19 mouse cellular contexts compared by ENCODE assay signal in genomic region chr10:23202591-23202990, GRCm38 (mm10).
DNase-seq lines count a peak whose midpoint lies in the region; ATAC-seq lines count a peak whose summit lies in the region.
"Had no signal": no experiment of that assay in that cellular context is flagged by ENCODE, and none has a peak within 500 bp of the region (broad histone marks: within the 10 kb centered on the region; RNA-seq: fewer than 3 reads in every experiment).

No protein-coding gene starts in this region.

- DNase-seq in Muller cell, postnatal 12 days (ENCODE audit: inconsistent ontology term) = peak; percentile 62
- peak; percentile 12 for DNase-seq in adipocyte (ENCODE audit: low spot score)
- peak; percentile 12 for DNase-seq in fibroblast of lung, adult 2 months (ENCODE audit: low read depth)
- DNase-seq in adrenal gland, postnatal 14 days = no peak
- DNase-seq in frontal cortex, adult 2 months (ENCODE audit: extremely low spot score in 1 of 2, low spot score in 1 of 2) = no peak
- DNase-seq in lung, postnatal 10 days = no peak
- DNase-seq: adrenal gland, adult 2 months; adrenal gland, postnatal 10 days; adrenal gland, postnatal 36 days; B cell, adult 2 months; cerebellum, adult 11-12 months; cerebellum, adult 2 months; cerebellum, adult 9-10 months; cerebellum, postnatal 10 days; cerebellum, postnatal 25 days; forebrain, postnatal 0 days had no signal

- ATAC-seq in megakaryocyte, adult 5-6 weeks (ENCODE audit: poor library complexity, severe bottlenecking) = no peak
- ATAC-seq: activated CD4-positive, CD25-positive, alpha-beta regulatory T cell, adult 4 months; CD4-positive, CD25-positive, alpha-beta regulatory T cell, adult 4 months had no signal

Comparison
In these comparisons a context has a peak if more than half of its experiments do, and no peak if none do; other contexts are left out.
1. DNase-seq: peak in Muller cell, postnatal 12 days (single experiment), adipocyte (single experiment) and fibroblast of lung, adult 2 months (single experiment); none in adrenal gland, postnatal 14 days (single experiment), frontal cortex, adult 2 months (0 of 2) and lung, postnatal 10 days (single experiment).